In the genomic region with DNA sequence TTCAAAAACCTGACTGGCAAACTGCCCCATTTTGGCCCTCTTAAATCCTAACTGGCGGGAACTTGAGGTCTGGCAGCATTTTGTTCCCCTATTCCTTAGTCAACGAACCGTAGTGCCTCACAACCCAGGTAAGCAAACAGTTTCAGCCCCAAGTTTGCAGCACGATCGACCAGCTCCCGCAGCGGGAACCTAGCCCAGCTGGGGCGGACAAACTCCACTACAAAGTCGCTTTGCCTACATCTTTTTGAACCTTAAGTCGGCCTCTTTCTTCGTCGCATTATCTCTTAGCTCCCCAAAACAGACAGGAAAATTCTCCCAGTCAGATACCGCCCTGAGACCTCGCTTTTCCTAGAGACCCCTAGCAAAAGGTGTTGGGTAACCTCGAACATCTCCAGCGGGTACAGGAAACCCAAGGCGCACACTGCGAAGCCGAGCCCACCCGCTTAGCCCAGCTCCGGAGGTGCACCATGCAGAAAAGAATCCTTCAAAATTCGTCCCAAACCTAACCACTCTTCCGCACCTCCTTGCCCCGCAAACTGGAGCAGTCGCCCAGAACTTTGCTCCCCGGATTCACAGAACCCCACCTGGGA, we compare ENCODE assay signal across 7 mouse cellular contexts. TPM values are rescaled to one million over a fixed set of nuclear protein-coding genes. Genes with fewer than 3 reads are reported as not detected.
DNase-seq lines count a peak whose midpoint lies in the region; ATAC-seq lines count a peak whose summit lies in the region.

No protein-coding gene starts in this region.

- H3K36me3 ChIP-seq in intestine, embryonic 15.5 days: 0 out of 2 replicates have a peak, but pooled peaks cover 2% of the 10 kb centered on the region
- H3K36me3 ChIP-seq in midbrain, embryonic 12.5 days: peaks cover 10% of the 10 kb centered on the region; the same call in 1 of the 2 replicates

- peaks cover 14% of the 10 kb centered on the region; the same call in 1 of the 2 replicates for H3K4me1 ChIP-seq in intestine, embryonic 15.5 days (replicated peaks)
- H3K4me1 ChIP-seq in midbrain, embryonic 12.5 days: peaks cover 33% of the 10 kb centered on the region

- WGBS in intestine, embryonic 15.5 days: under 1% methylated on average over 26 of the region's 26 CpGs
- under 1% methylated on average over 26 of the region's 26 CpGs for WGBS in midbrain, embryonic 12.5 days

- no peaks in the 10 kb centered on the region for H3K27me3 ChIP-seq in intestine, embryonic 15.5 days (replicated peaks)
- peaks cover 7% of the 10 kb centered on the region; the same call in 1 of the 2 replicates for H3K27me3 ChIP-seq in midbrain, embryonic 12.5 days

- no peaks in the 10 kb centered on the region for H3K9me3 ChIP-seq in intestine, embryonic 15.5 days
- no peaks in the 10 kb centered on the region for H3K9me3 ChIP-seq in midbrain, embryonic 12.5 days

- ATAC-seq in erythroid progenitor cell, adult 5-6 weeks (replicated peaks; ENCODE audit: low FRiP score, poor library complexity, severe bottlenecking): peak; percentile 11
- ATAC-seq in intestine, embryonic 15.5 days: no peak
- no peak for ATAC-seq in midbrain, embryonic 12.5 days (ENCODE audit: low FRiP score, low read depth)

- peak overlapping the region; percentile 85 for H3K27ac ChIP-seq in intestine, embryonic 15.5 days
- peak overlapping the region; percentile 92 for H3K27ac ChIP-seq in midbrain, embryonic 12.5 days (replicated peaks)

- peak overlapping the region; percentile 84 for H3K4me2 ChIP-seq in intestine, embryonic 15.5 days (replicated peaks)
- peak overlapping the region; percentile 87 for H3K4me2 ChIP-seq in midbrain, embryonic 12.5 days (replicated peaks)

- peak; percentile 63 for DNase-seq in 3134 (ENCODE audit: extremely low read depth, insufficient read length, low spot score)
- peak; percentile 55 for DNase-seq in 416B (ENCODE audit: low read depth)
- peak; percentile 68 for DNase-seq in thymus, postnatal 4 days
- DNase-seq in cerebellum, adult 18-20 months: no peak

- peak overlapping the region; percentile 67 for H3K4me3 ChIP-seq in intestine, embryonic 15.5 days (replicated peaks)
- H3K4me3 ChIP-seq in midbrain, embryonic 12.5 days: peak overlapping the region; percentile 72

- peak overlapping the region; percentile 90 for H3K9ac ChIP-seq in intestine, embryonic 15.5 days
- H3K9ac ChIP-seq in midbrain, embryonic 12.5 days (replicated peaks): peak overlapping the region; percentile 92

RNA-seq across cellular contexts. Expression of gene Zfp36l1, which starts 0.6 kb away (rescaled TPM):
- total RNA-seq in erythroid progenitor cell, adult 5-6 weeks (2015; ENCODE audit: low replicate concordance): 52.0 and 100 TPM in 2 replicates
- total RNA-seq in erythroid progenitor cell, adult 5-6 weeks (2017; ENCODE audit: low replicate concordance): 5.8 and 9.2 TPM in 2 replicates
- polyA plus RNA-seq in intestine, embryonic 15.5 days (2015; fragmentation: Nextera tagmentation; extraction: Ambion mirVana): 95.8 and 107 TPM in 2 replicates
- polyA plus RNA-seq in midbrain, embryonic 12.5 days (2016; fragmentation: Nextera tagmentation; extraction: Ambion mirVana): 91.2 and 98.0 TPM in 2 replicates

Comparison
In these comparisons a context has a peak if more than half of its experiments do, and no peak if none do; other contexts are left out.
1. DNase-seq: peak in 3134 (single experiment), 416B (single experiment) and thymus, postnatal 4 days (single experiment); none in cerebellum, adult 18-20 months (0 of 2).